Mouse (Mus musculus): ENCODE measurements around the gene H2-M5. TPM values are rescaled to one million over a fixed set of nuclear protein-coding genes. Genes with fewer than 3 reads are reported as not detected.
"Not testable (repeated sequence)": the region's sequence is repeated elsewhere in the genome, so short reads cannot be mapped to it uniquely, and the experiment has no call there.

The H2-M5 gene
- total RNA-seq, 2 experiments from 2014 or later: not detected

DNA sequence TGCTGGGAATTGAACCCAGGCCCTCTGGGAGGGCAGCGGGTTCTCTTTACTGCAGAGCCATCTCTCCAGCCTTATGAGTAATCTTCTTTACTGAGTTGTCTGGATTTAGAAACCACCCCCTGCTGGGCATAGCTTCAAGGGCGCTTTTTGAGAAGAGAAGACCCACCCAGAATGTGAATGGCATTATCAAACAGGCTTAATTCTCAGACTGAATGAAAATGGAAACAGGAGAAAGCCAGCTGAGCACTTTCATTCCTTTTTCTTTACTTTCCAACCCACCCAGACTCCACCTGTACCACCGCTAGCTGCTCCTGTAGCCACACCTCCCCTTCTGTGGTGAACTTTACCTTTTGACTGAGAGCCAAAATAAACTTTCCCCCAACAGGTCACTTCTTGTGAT lies 6.1 kb upstream of the H2-M5 start:
- ATAC-seq (replicated peaks; ENCODE audit: low FRiP score, poor library complexity, severe bottlenecking): no peak

DNA sequence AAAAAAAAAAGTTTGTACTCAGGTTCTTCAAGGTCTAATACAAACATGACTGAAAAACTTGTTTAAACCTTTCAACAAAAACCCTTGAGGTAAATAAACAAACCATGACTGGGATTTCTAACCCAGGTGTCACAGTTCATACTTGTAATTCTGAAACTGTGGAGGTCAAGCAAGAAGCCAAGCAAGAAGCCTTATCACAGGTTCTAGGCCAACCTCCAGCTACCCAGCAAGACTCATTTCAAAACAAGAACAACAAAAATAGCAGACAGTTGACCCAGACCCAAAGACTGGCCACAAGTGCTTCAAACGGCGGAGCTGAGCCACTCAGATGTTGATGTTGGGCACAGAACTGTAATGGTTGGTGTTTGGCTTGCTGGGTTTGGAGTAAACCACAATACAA lies 5.2 kb upstream of the H2-M5 start:
- ATAC-seq (replicated peaks; ENCODE audit: low FRiP score, poor library complexity, severe bottlenecking): no peak

DNA sequence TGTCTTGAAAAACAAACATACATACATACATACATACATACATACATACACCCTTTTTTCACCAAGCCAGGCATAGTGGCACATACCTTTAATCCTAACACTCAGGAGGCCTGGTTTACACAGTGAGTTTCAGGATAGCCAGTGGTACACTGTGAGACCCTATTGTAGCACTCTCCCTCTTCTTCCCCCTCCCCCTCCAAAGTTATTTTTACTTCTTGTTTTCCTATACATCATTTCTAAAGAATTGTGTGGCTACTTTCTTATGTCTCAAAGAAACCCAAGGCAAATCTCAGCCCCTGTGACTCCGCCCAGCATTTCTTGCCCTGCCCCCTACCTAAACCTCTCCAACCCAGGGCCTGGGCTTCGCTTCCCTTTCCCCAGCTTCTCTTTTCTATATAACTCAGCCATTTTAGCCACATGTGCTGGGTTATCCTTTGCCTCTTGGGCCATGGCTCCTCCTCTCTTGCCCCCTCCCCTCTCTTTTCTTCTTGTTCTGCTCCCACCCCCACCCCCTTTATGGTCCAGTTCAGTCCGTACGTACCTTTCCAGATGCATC lies 4.5 kb upstream of the H2-M5 start:
- ATAC-seq (replicated peaks; ENCODE audit: low FRiP score, poor library complexity, severe bottlenecking): no peak

DNA sequence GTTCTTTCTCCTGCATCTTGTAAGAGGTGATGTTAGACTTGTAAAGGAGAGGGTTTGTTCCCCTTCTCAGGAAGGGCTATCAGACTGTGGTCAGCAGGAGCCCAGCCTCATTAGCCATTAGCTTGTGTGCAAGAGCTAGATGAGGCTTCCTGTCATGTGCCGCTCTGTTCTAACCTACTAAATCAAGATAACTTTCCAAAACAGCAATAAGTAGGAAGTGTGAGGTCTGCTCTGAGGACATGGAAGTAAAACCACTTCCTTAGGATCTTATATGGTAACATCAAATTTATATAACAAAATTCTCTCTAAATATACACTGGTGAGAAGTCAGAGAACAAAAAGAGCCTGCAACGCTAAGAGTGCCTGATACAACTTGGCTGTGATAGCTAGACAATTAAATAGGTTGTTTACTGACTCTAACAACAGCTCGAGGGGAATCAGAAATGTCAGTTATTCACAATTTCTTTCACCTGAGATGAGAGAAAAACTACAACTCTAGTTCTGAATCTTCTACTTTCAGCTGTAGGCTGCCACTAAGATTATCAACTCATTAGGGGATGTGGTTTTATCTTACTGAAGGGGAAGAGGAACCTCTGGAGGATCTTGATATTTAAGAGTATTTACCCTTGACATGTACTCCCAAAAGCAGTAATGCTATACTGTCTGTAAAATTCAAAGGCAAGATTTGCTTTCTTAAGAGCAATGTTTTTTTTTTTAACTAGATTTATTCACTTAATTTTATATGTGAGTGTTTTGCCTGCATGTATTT lies 3.2 kb upstream of the H2-M5 start:
- ATAC-seq (replicated peaks; ENCODE audit: low FRiP score, poor library complexity, severe bottlenecking): no peak

DNA sequence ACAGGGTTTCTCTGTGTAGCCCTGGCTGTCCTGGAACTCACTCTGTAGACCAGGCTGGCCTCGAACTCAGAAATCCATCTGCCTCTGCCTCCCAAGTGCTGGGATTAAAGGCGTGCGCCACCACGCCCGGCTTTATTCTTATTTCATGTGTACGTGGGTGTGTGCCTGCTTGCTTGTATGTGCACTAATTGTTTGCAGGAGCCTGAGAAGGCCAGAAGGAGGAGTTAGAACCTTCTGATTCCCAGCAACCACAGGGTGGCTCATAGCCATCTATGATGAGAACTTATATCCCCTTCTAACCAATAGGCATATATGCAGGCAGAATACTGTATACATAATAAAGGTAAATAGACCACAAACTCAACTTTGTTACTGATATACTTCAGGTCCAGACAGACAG lies 1.3 kb upstream of the H2-M5 start:
- not testable (repeated sequence) for ATAC-seq (replicated peaks; ENCODE audit: low FRiP score, poor library complexity, severe bottlenecking)

DNA sequence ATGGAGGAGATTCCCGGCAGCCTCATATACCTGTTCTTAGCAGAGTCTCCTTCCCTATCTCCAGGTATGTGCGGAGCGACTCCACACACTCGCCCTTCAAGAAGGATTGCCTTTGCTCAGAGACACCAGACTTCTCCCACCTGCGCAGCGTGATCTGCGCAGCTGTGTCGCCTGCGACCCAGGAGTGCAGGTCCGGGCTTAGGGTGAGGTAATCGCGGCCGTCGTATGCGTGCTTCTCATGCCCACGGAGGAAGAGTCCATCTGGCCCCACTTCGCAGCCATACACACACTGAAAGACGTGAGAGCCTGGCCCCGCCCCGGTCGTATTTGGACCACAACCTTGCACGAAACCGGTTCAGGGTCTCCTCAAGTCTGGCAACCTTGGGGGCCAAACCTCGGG lies 862 bp downstream of the H2-M5 start:
- ATAC-seq (replicated peaks; ENCODE audit: low FRiP score, poor library complexity, severe bottlenecking): no peak

DNA sequence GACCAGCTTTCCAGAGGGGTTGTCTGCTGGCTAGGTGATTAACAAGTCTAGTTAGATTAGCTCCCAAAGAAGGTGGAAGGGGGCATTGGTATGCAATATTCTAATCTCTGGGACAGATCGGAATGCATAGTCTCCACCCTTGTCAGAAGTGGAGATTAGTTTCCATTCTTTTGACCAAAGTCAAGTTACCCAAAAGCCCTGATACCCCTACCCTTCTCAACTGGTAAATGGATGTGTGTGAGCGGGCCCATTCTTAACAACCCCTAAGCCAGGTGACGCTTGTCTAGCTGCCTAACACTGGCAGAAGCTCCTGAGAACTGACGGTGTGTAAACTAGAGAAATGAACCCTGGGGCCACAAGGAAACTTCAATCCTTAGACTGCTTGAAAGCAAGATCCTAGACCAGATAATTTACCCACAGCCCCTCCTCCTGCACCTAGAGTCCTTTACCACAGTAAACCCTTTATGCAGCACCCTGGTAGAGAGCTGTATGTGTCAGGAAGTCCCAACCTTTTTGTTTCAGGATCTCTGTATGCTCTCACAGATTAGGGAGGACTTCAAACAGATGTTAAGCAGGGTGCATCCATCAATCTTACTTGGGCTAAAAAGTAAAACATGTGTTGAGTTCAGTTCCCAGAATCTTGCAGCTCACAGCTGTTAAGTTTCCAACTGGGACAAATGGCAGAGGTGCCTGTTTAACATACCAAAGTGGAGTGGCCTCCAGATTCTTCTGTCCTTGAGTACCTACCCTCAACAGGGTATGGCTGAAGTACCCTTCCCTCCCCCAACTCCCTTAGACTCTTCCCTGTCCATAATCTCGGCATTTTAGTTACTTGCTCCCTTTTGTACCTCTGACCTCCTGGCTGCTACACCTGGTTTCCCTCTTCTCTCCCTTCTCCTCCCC lies 6.8 kb downstream of the H2-M5 start:
- no peak for ATAC-seq (replicated peaks; ENCODE audit: low FRiP score, poor library complexity, severe bottlenecking)

DNA sequence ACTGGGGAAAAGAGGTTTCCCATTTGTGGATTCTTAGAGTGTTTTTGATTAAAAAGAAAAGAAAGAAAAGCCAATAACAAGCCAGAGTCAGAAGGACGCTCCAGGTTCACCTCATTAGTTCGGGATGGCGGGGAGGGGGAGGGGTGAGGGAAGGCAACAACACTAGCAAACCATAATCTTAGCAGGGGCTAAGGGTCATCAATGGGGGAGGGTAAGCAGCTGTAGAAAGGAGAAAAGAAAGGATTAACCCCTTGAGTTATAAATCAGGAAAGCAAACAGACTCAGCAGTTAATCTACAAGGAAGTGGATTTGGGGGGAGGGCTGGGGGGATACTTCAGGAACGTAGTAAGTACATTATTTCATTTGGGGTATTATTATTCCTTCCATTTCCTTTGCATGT lies 7.5 kb downstream of the H2-M5 start:
- no peak for ATAC-seq (replicated peaks; ENCODE audit: low FRiP score, poor library complexity, severe bottlenecking)

DNA sequence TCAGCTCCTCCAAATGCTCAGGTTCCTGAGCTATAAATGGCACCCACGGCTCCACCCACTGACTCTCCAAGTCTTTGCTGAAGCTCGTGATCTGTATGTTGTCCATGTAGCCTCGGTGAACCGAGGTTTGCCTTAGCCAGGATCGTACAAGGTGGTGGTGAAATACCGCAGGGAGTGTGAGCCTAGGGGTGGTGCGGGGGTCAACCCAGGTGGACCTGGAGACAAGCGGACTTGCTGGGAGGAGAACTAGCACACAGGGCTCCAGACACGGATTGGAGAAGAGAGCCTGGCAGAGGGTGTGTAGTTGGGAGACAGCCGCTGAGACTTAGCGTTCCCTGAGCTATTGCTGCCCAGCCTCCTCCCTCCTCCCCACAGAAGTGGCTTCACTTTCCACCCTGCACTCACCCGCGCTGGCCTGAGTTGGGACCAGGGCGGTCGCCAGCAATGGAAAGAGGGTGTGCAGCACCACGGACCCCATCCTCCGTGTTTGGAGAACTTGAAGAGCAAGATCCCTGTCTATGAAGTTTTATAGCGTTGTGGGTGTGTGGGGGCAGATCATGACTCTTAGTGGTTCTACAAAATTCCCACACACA lies 8.0 kb downstream of the H2-M5 start, which contains the start of gene 2410137M14Rik:
TSS of gene 2410137M14Rik (minus strand) at position 17 of the 593 bp plus-strand sequence.
- ATAC-seq (replicated peaks; ENCODE audit: low FRiP score, poor library complexity, severe bottlenecking): no peak

DNA sequence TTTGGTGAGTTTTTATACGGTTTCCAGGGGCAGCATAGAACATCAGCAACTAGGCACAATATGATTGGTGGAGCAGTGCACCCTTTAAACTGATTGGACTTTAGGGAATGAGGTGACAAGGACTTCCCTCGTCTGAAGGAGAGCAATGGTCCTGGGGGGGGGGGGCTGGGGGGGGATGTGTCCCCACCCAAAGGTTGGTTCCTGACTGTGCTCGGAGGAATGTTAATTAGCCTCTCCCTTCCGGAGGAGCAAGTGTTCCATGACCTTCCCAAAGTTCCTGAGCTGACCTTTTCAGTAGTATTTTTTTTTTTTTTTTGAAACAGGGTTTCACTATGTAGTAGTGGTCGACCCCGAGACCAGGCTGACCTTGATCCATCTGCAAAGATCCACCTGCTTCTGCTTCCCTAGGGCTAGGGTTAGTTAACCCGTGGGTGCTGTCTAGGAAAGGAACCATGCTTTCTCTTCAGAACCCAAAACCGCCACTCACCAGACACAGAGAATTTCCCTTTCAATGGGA lies 16.0 kb downstream of the H2-M5 start:
- no peak for ATAC-seq (replicated peaks; ENCODE audit: low FRiP score, poor library complexity, severe bottlenecking)

DNA sequence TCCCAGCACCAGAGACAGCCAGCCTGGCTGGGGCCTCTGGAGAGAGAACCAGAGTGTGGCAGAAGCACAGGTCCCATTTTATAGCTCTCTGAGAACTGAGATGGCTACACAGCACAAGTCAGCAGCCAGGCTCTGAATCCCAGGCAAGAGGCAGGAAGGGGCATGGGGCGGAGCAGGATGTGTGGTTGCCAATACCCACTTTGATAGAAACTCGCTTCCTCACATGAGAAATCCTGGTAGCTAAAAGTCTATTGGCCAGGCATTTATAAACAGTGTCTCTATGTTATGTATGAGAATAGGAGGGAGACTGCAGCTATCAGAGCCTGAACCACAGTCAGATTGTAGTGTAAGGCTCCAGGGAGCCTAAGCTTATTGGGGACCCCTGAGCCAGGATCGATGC lies 16.5 kb downstream of the H2-M5 start:
- no peak for ATAC-seq (replicated peaks; ENCODE audit: low FRiP score, poor library complexity, severe bottlenecking)

DNA sequence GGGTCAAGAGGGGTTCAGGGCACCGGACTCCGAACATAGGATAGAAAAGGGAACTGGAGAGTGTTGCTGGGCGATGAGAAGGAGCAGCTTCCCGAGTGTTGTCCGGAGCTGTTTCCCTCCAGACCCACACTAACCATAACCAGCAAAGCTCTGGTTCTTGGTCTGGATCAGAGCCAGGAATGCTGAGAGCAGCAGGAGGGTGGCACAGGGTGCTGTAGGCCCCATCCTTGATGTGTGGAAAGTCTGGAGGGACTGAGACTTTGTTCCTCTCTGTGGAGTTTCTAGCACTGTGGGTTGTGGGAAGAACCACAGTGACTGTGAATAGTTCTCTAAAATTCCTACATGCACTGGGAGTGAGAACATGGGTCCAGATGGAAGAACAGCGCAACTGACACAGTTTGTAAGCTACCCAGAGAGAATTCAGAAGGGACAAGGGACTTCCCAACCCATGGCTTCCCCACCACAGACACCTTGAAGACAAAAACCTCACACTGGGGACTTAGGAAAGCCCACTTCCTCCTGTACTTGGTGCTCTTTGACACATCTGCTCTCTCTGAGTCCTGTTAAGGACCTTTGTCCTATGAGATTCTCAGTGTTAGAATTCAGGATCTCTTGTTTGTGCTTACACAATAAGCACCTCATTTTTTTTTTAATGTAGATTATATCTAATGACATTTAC lies 18.0 kb downstream of the H2-M5 start:
- no peak for ATAC-seq (replicated peaks; ENCODE audit: low FRiP score, poor library complexity, severe bottlenecking)

DNA sequence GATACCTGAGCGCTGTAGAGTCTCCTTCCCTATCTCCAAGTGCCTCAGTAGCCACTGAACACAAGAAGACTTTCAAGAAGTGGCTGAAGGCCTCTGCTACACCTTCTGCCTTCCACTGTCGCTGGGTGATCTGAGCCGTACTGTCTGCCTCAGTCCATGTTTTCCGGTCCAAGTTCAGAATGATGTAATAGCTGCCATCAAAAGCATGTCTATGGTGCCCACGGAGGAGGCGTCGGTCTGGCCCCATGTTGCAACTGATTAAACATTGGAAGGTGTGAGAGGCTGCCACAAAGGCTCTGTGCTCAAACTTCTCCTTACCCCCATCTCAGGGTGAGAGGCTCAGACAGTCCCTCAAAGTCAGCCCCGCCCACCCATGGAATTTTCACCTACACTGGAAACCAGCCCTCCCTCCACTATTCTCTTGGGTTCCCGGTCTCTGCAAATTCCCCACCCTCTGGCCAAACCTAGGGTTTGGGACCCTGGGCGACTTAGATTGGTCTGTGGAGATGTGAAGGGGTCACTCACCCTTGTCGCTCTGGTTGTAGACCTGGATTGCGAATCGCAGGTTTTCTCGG lies 18.9 kb downstream of the H2-M5 start:
- no peak for ATAC-seq (replicated peaks; ENCODE audit: low FRiP score, poor library complexity, severe bottlenecking)

DNA sequence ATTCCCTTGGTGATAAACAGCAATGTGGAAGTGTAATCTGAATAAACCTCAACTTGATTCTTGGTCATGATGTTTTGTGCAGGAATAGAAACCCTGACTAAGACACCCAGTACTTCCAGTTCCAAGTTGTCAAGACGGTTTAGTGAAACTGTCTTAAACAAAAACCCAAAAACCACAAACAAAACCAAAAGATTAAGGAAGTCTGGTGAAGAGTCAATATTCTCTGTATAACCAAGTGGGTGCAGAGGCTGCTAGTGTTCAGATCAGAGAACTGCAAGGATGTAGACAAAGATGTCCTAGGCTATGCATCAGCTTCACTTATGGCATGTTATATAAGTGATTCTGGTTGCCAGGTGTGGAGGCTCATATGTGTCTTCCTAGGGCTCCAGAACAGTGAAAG lies 22.5 kb downstream of the H2-M5 start:
- no peak for ATAC-seq (replicated peaks; ENCODE audit: low FRiP score, poor library complexity, severe bottlenecking)

DNA sequence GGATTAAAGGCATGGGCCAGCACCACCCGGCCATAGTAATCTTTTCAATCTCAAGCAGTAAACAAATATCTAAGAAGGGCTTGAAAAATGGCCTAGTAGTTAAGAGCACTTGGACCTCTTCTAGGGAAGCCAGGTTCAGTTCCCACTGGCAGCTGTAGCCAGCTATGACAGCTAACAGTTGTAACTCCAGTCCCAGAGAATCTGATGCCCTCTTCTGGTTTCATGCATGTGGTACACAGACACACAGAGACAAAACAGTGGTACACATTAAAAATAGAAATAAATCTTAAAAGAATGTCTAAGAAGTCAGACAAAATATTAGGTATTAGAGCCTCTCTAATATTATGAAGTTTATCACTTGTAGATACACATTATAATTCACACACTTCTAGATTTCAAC lies 28.2 kb downstream of the H2-M5 start:
- no peak for ATAC-seq (replicated peaks; ENCODE audit: low FRiP score, poor library complexity, severe bottlenecking)

DNA sequence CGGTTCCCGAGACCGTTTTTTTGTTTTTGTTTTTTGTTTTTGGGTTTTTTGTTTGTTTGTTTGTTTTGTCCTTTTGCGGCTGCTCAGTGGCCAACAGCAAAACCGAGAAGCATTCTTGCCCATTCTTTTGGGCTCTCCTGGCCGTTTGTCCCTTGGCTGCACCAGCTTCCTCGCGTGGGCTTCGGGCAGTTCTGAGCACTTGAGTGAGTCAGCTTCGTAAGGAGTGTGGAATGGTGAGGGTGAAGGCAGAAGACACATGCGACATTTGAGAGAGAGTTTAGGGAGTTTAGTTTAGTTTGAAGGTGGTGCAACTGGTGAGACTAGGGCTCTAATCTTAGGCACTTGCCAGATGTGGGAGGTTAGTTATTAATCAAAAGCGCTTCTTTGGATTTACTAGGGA lies 30.5 kb downstream of the H2-M5 start:
- ATAC-seq (replicated peaks; ENCODE audit: low FRiP score, poor library complexity, severe bottlenecking): no peak

DNA sequence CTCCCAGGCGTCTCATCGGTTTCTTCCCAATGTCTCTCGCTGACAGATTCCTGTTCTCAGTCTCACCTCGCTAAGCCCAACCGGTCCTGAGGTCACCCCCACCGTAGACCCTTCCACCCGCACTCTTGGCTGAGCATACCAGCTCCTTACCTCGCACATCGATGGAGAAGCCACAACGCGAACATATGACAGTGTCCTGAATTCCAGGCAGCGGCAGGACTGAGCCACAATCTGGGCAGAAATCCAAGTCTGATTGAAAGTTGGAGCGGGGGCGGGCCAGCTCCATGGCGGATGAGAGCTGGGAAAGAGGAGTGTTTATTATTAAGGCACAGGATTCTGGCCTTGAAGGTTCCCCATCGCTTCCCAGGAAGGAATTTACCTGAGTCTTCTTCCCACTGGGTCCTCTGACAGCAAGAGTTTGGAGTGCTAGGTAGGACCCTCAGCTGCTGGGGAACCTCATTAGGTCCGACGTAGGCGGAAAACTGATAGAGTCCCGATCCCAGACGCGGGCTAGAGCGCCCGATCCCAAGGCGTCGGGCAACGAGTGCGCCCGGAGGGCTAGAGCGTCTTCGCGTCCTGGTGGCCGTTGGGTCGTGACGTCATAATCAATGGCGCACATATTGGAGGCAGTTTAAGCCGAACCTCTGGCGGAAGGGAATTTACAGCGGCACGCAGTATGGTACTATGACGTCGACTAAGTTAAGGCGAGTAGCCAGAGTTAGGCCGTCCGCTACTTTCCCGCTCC lies 31.2 kb downstream of the H2-M5 start, which contains the start of the genes Znrd1 and Znrd1as:
TSS of gene Znrd1 (minus strand) at position 561 of the 745 bp plus-strand sequence.
TSS of gene Znrd1as (plus strand) at position 594 of the 745 bp plus-strand sequence.
- peak; percentile 99 for ATAC-seq (replicated peaks; ENCODE audit: low FRiP score, poor library complexity, severe bottlenecking)

DNA sequence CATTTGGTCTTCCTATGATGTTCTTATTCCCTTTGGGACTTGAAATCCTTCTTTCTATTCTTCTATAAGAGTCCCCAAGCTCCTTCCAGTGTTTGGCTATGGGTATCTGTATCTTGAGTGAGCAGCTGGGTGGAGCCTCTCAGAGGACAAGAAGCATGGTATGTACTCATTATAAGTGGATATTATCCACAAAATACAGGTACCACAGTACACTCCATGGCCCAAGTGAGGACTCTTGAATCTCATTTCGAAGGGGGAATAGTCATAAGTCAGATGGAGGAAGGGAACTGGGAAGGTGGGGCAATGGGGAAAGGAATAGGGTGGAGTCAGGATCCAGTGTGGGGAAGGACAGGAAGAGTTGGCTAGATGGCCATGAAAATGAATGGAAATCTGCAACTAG lies 36.3 kb downstream of the H2-M5 start:
- no peak for ATAC-seq (replicated peaks; ENCODE audit: low FRiP score, poor library complexity, severe bottlenecking)

All from erythroid progenitor cell, adult 5-6 weeks (primary cell).